Mouse (Mus musculus) liver, adult 2 months (tissue): ENCODE measurements at regions not wholly inside any gene's neighbourhood (a gene's known extent, or its start where the extent isn't known, plus 50 kb on each side); places are given as distances from the start of the nearest gene placed in this dataset.

Experiments
- CTCF ChIP-seq: fragments of 200-500 bp; IDR thresholded peaks from 2 replicates; pipeline ENCODE4 v1.5.1; 2011; ENCODE audit warnings: low read depth, low read length, control low read depth
- POLR2A ChIP-seq: fragments of 200-500 bp; IDR thresholded peaks from 2 replicates; pipeline ENCODE4 v1.6.1; 2011; ENCODE audit warnings: low read length, control low read depth; ENCODE audit not compliant: insufficient read depth; ENCODE audit errors: extremely low read depth

DNA sequence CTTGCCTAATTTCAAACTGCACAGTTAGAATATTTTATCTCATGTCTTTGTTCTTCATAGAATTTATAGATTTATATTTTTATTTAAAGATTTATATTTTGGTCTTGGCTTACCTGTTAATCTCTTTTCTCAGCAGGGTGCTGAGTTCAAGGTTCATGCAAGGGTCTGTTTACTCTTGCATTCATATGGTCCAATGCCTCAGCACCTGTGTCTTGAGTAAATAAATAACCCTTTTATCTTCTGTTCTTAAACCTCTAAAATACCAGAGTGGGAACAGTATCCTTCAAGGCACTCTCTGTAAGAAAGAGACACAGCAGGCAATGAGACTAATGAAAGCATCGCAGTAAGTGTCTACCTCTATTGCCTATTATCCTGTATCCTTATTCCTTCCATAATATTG, 290.3 kb downstream of the Lrrc3b start:
- TF ChIP-seq CTCF (no peak), POLR2A (no peak)
